Mouse (Mus musculus): ENCODE measurements around the gene Evx1.

- no peak for TF ChIP-seq CTCF (IDR thresholded peaks at IDR 0.05; ENCODE audit: borderline replicate concordance, insufficient read depth, low read length)
- TF ChIP-seq POLR2A (IDR thresholded peaks at IDR 0.05; ENCODE audit: low read depth, low read length) = no peak
These were observed 47.9 kb upstream of the Evx1 start for GRCm38 (mm10) chr6:52265306-52265912.

Data from embryonic fibroblast, embryonic 13.5 days (primary cell).